In the genomic region with DNA sequence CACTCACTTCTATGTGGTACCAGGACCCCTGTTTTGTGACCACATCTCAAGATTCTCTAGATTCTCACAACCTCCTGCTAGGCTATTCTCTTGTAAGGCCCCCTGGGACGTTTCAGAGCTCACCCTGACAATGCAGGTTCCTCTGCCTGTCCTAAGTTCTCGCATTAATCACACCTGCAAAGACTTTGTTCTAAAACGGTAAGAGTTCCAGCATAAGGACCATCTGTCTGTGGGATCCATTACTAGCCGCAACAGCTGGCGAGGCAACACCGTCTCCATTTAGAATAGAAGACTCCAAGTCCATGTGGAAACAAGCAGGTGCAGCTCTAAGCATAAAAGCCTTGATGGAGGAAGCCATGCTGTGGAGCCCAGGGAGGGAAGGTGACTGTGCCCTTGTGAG, we compare ENCODE assay signal across 28 mouse cellular contexts. TPM values are rescaled to one million over a fixed set of nuclear protein-coding genes. Genes with fewer than 3 reads are reported as not detected.
"Had no signal": no experiment of that assay in that cellular context is flagged by ENCODE, and none has a peak within 500 bp of the region (broad histone marks: within the 10 kb centered on the region; RNA-seq: fewer than 3 reads in every experiment).

No protein-coding gene starts in this region.

- DNase-seq: gastrocnemius, adult 2 months; gastrocnemius, postnatal 10 days; gastrocnemius, postnatal 25 days; heart, adult 18-20 months; heart, postnatal 10 days; heart, postnatal 4 days; kidney, adult 18-20 months; kidney, adult 8-10 months; kidney, postnatal 10 days; kidney, postnatal 25 days; kidney, postnatal 4 days; left cerebral cortex, postnatal 4 days had no signal

- H3K9me3 ChIP-seq: heart, embryonic 10.5 days; heart, embryonic 12.5 days; hindbrain, embryonic 10.5 days; hindbrain, embryonic 12.5 days; intestine, embryonic 15.5 days; limb, embryonic 13.5 days; limb, embryonic 15.5 days; liver, embryonic 12.5 days had no signal

- H3K27ac ChIP-seq: gastrocnemius, adult 2 months; heart, embryonic 10.5 days; hindbrain, embryonic 10.5 days; hindbrain, embryonic 12.5 days; hindbrain, embryonic 14.5 days; intestine, embryonic 15.5 days; layer of hippocampus, adult 2 months; limb, embryonic 13.5 days; limb, embryonic 15.5 days; liver, embryonic 12.5 days had no signal

- H3K4me1 ChIP-seq: intestine, embryonic 15.5 days; limb, embryonic 13.5 days; limb, embryonic 15.5 days had no signal

- H3K27me3 ChIP-seq: heart, embryonic 12.5 days; hindbrain, embryonic 12.5 days; intestine, embryonic 15.5 days; limb, embryonic 13.5 days; limb, embryonic 15.5 days; liver, embryonic 12.5 days had no signal

- H3K36me3 ChIP-seq: heart, embryonic 10.5 days; heart, embryonic 12.5 days; intestine, embryonic 15.5 days; limb, embryonic 13.5 days; limb, embryonic 15.5 days; liver, embryonic 12.5 days had no signal

- H3K4me3 ChIP-seq: gastrocnemius, adult 2 months; heart, embryonic 10.5 days; heart, embryonic 12.5 days; hindbrain, embryonic 10.5 days; hindbrain, embryonic 12.5 days; intestine, embryonic 15.5 days; layer of hippocampus, adult 2 months; limb, embryonic 13.5 days; limb, embryonic 15.5 days; liver, embryonic 12.5 days had no signal

- H3K9ac ChIP-seq: heart, embryonic 12.5 days; hindbrain, embryonic 12.5 days; hindbrain, embryonic 14.5 days; intestine, embryonic 15.5 days; limb, embryonic 13.5 days; limb, embryonic 15.5 days; liver, embryonic 12.5 days had no signal

- H3K4me2 ChIP-seq: heart, embryonic 12.5 days; hindbrain, embryonic 12.5 days; hindbrain, embryonic 14.5 days; intestine, embryonic 15.5 days; limb, embryonic 13.5 days; limb, embryonic 15.5 days; liver, embryonic 12.5 days had no signal

RNA-seq across cellular contexts. Expression of a gene that starts 5.1 kb away (rescaled TPM):
- total RNA-seq: gastrocnemius, adult 2 months; gastrocnemius, postnatal 10 days; gastrocnemius, postnatal 25 days; gastrocnemius, postnatal 4 days; granulocyte monocyte progenitor cell, adult 5-6 weeks; heart, adult 18-20 months; heart, adult 8-10 months; heart, postnatal 10 days; heart, postnatal 25 days; heart, postnatal 4 days; liver, adult 2 months had no signal
- polyA plus RNA-seq: intestine, embryonic 15.5 days; kidney, embryonic 14.5 days; liver, adult 2 months; liver, embryonic 12.5 days had no signal
